Mouse (Mus musculus) ES-Bruce4 (cell line): ENCODE measurements around the gene Setd3. TPM values are rescaled to one million over a fixed set of nuclear protein-coding genes. Genes with fewer than 3 reads are reported as not detected.

Experiments used
- H3K27ac ChIP-seq: 2 replicates; pipeline ENCODE4 v1.5.1; 2012; ENCODE audit warnings: low read length, inconsistent platforms; ENCODE audit not compliant: insufficient read depth
- H3K27me3 ChIP-seq: 2 replicates; pipeline ENCODE4 v1.6.1; 2012; ENCODE audit warnings: mild to moderate bottlenecking, low read length, inconsistent platforms; ENCODE audit not compliant: control insufficient read depth, poor library complexity, insufficient read depth, severe bottlenecking
- H3K36me3 ChIP-seq: 2 replicates; pipeline ENCODE4 v1.6.1; 2012; ENCODE audit warnings: inconsistent platforms, mild to moderate bottlenecking, low read length, moderate library complexity; ENCODE audit not compliant: control insufficient read depth, poor library complexity, insufficient read depth, severe bottlenecking
- H3K4me1 ChIP-seq: one replicate; pipeline ENCODE4 v1.8.1; 2011; ENCODE audit warnings: low read length; ENCODE audit not compliant: control insufficient read depth, insufficient read depth
- H3K4me3 ChIP-seq: 2 replicates; pipeline ENCODE4 v1.5.1; 2011; ENCODE audit warnings: low read depth, mild to moderate bottlenecking, low read length
- H3K9ac ChIP-seq: 2 replicates; pipeline ENCODE4 v1.6.1; 2012; ENCODE audit warnings: low read depth, mild to moderate bottlenecking, inconsistent platforms; ENCODE audit not compliant: poor library complexity, severe bottlenecking
- H3K9me3 ChIP-seq: replicated peaks from 2 replicates; pipeline ENCODE4 v1.6.1; 2012; ENCODE audit warnings: mild to moderate bottlenecking, low read length, inconsistent platforms; ENCODE audit not compliant: control insufficient read depth, poor library complexity, insufficient read depth, severe bottlenecking
- CTCF ChIP-seq: IDR thresholded peaks from one replicate; pipeline ENCODE4 v1.8.1; 2011; ENCODE audit warnings: low read depth, low read length
- EP300 ChIP-seq: IDR thresholded peaks from 2 replicates; pipeline ENCODE4 v1.6.1; 2011; ENCODE audit warnings: low read depth, low read length; ENCODE audit not compliant: insufficient read depth
- POLR2A ChIP-seq: IDR thresholded peaks from one replicate; pipeline ENCODE4 v1.8.1; 2011; ENCODE audit warnings: low read length; ENCODE audit not compliant: insufficient read depth
- polyA plus RNA-seq: library from polyadenylated mRNA; stranded (reverse); fragments of >200 nt; gene quantifications from 2 replicates; pipeline ENCODE4 v1.2.4, GENCODE M21; 2011; ENCODE audit warnings: low read depth; ENCODE audit not compliant: missing spikeins, insufficient read depth, insufficient read length

The Setd3 gene
- polyA plus RNA-seq, 1 experiment, result 84.5 TPM

GRCm38 (mm10) chr12:108143624-108144498 is 35.3 kb downstream of the Setd3 start:
- TF ChIP-seq POLR2A (no peak), CTCF (no peak), EP300 (no peak)

GRCm38 (mm10) chr12:108135610-108136208 is 43.4 kb downstream of the Setd3 start:
- Histone ChIP-seq H3K27ac (no peak overlapping the region), H3K9me3 (no peaks in the 10 kb centered on the region), H3K4me1 (no peaks in the 10 kb centered on the region), H3K4me3 (no peak overlapping the region), H3K9ac (no peak overlapping the region), H3K36me3 (peaks cover 5% of the 10 kb centered on the region; the same call in 1 of the 2 replicates), H3K27me3 (no peaks in the 10 kb centered on the region)
- TF ChIP-seq EP300, result no peak
- no peak for TF ChIP-seq CTCF
- TF ChIP-seq POLR2A, result no peak

More at GRCm38 (mm10) chr12:108143624-108144498, 35.3 kb downstream of the Setd3 start:
- Histone ChIP-seq H3K9me3 (no peaks in the 10 kb centered on the region), H3K27me3 (no peaks in the 10 kb centered on the region), H3K9ac (no peak overlapping the region), H3K4me1 (no peaks in the 10 kb centered on the region), H3K27ac (no peak overlapping the region), H3K4me3 (no peak overlapping the region), H3K36me3 (peaks cover 3% of the 10 kb centered on the region; the same call in 1 of the 2 replicates)

GRCm38 (mm10) chr12:108133181-108133580 is 45.9 kb downstream of the Setd3 start:
- no peaks in the 10 kb centered on the region for H3K9me3 ChIP-seq
- no peaks in the 10 kb centered on the region for H3K27me3 ChIP-seq
- no peak overlapping the region for H3K9ac ChIP-seq
- no peak overlapping the region for H3K27ac ChIP-seq
- no peak overlapping the region for H3K4me3 ChIP-seq
- TF ChIP-seq POLR2A (no peak), CTCF (no peak), EP300 (no peak)
- peaks cover 2% of the 10 kb centered on the region; the same call in 1 of the 2 replicates for H3K36me3 ChIP-seq
- H3K4me1 ChIP-seq, result no peaks in the 10 kb centered on the region

- H3K9ac ChIP-seq, result no peak overlapping the region
- no peaks in the 10 kb centered on the region for H3K27me3 ChIP-seq
- TF ChIP-seq EP300 (no peak), POLR2A (no peak), CTCF (no peak)
- H3K36me3 ChIP-seq, result peaks cover 2% of the 10 kb centered on the region; the same call in 1 of the 2 replicates
- H3K4me3 ChIP-seq, result no peak overlapping the region
- H3K4me1 ChIP-seq, result no peaks in the 10 kb centered on the region
- H3K27ac ChIP-seq, result no peak overlapping the region
- no peaks in the 10 kb centered on the region for H3K9me3 ChIP-seq
These were observed 46.6 kb downstream of the Setd3 start for GRCm38 (mm10) chr12:108132450-108133070.

- peak; percentile 88 for TF ChIP-seq CTCF
- no peak for TF ChIP-seq EP300
- no peak for TF ChIP-seq POLR2A
- Histone ChIP-seq H3K36me3 (no peaks in the 10 kb centered on the region), H3K4me1 (no peaks in the 10 kb centered on the region), H3K9ac (no peak overlapping the region), H3K27me3 (no peaks in the 10 kb centered on the region), H3K9me3 (no peaks in the 10 kb centered on the region), H3K27ac (no peak overlapping the region), H3K4me3 (no peak overlapping the region)
These were observed 57.8 kb downstream of the Setd3 start for GRCm38 (mm10) chr12:108121288-108121687.

- H3K4me1 ChIP-seq, result no peaks in the 10 kb centered on the region
- no peak overlapping the region for H3K4me3 ChIP-seq
- H3K27me3 ChIP-seq, result no peaks in the 10 kb centered on the region
- H3K27ac ChIP-seq, result no peak overlapping the region
- no peaks in the 10 kb centered on the region for H3K9me3 ChIP-seq
- TF ChIP-seq POLR2A (no peak), CTCF (no peak)
- H3K9ac ChIP-seq, result no peak overlapping the region
- H3K36me3 ChIP-seq, result no peaks in the 10 kb centered on the region
These were observed 58.7 kb downstream of the Setd3 start for GRCm38 (mm10) chr12:108120434-108120833.
